Mouse (Mus musculus): ENCODE data around the gene Scg5.

GRCm38 (mm10) chr2:113820117-113820516 is 8.8 kb downstream of the Scg5 start:
- TF ChIP-seq CTCF (conservative IDR thresholded peaks at IDR 0.05; ENCODE audit: low read length) (no peak), NANOG (IDR thresholded peaks at IDR 0.05; ENCODE audit: borderline replicate concordance, low read length) (no peak)
